Mouse (Mus musculus): ENCODE measurements around the gene Mapkap1.

GRCm38 (mm10) chr2:34549469-34549868 lies 142.9 kb downstream of the Mapkap1 start:
- TF ChIP-seq POLR2A (IDR thresholded peaks at IDR 0.05; ENCODE audit: low read depth, low read length) (no peak), CTCF (conservative IDR thresholded peaks at IDR 0.05; ENCODE audit: insufficient read depth, insufficient read length, low read depth, low read length) (no peak)
